Mouse (Mus musculus): Measurements from ENCODE around the gene Pacrg.

- TF ChIP-seq POLR2A (IDR thresholded peaks at IDR 0.05; ENCODE audit: low read depth, low read length): no peak
- no peak for TF ChIP-seq CTCF (conservative IDR thresholded peaks at IDR 0.05 in 1 of 2, IDR thresholded peaks at IDR 0.05 in 1 of 2; ENCODE audit: low read depth in 2 of 2, low read length in 2 of 2)
- TF ChIP-seq EP300 (IDR thresholded peaks at IDR 0.05; ENCODE audit: low read length): no peak
- TF ChIP-seq BHLHE40 (IDR thresholded peaks at IDR 0.05; ENCODE audit: low read depth, low read length): no peak
- no peak for TF ChIP-seq TCF12 (IDR thresholded peaks at IDR 0.05; ENCODE audit: low read depth, low read length)
Observed at GRCm38 (mm10) chr17:10635955-10636470, 204.1 kb downstream of the Pacrg start.
